Mouse (Mus musculus): ENCODE data around the gene Mogs. TPM values are rescaled to one million over a fixed set of nuclear protein-coding genes. Genes with fewer than 3 reads are reported as not detected.
A peak's percentile ranks its signal among the peaks of the same experiment; 100 is the strongest.

Mogs gene
- polyA plus RNA-seq, 1 experiment from 2014 or later = 14.0 TPM

DNA sequence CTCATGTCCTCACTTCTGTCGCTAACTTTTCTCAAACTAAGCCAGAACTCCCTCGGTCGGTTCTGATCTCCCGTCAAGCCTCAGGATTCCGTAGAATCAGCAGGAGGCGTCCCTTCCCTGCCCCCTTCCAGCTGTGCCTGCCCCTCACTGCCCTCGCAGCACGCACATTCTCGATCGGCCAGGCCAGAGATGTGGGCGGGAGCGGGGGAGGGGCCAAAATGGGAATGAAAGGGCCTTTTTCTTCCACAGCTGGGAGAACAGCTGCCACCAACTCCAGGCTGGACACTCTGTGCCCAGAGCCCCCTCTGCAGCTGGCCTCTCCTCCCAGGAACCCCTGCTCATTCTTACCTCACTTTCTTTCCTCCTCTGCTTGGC lies 22.3 kb downstream of the Mogs start:
- Histone ChIP-seq H3K4me3 (ENCODE audit: low read length) (peak overlapping the region; percentile 68), H3K4me1 (ENCODE audit: control insufficient read depth, insufficient read depth, low read length) (peaks cover 31% of the 10 kb centered on the region), H3K36me3 (ENCODE audit: control insufficient read depth, insufficient read depth) (no peaks in the 10 kb centered on the region), H3K27ac (ENCODE audit: low read length) (peak overlapping the region; percentile 99), H3K9me3 (replicated peaks; ENCODE audit: control insufficient read depth, low read length) (no peaks in the 10 kb centered on the region), H3K4me2 (ENCODE audit: low read depth, low read length) (peak overlapping the region; percentile 81), H3K27me3 (ENCODE audit: control insufficient read depth, insufficient read depth, low read length) (no peaks in the 10 kb centered on the region), H3K9ac (ENCODE audit: low read length) (peak overlapping the region; percentile 94)
- peak; percentile 78 for ATAC-seq (replicated peaks; ENCODE audit: extremely low read depth, insufficient read depth, low FRiP score)
- WGBS = 0% methylated on average over 12 of the region's 12 CpGs

DNA sequence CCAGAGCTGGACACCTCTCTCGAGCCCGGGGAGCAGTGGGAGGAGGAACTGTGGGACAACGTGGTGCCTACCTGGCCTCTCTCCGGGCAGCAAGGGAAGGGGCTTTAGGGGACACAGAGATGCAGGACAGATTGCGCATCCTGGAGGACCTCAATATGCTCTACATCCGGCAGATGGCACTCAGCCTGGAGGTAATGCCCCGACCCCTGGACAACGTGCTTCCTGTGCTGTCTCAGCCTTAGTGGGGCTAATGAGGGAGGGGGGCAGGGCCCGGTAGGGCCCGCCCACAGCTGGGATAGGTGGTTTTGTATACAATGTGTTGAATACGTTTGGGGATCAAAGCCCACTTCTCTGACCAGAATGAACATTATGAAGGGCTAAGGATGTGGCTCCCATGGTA lies 22.8 kb downstream of the Mogs start:
- Histone ChIP-seq H3K27me3 (ENCODE audit: control insufficient read depth, insufficient read depth, low read length) (no peaks in the 10 kb centered on the region), H3K9me3 (replicated peaks; ENCODE audit: control insufficient read depth, low read length) (no peaks in the 10 kb centered on the region), H3K4me1 (ENCODE audit: control insufficient read depth, insufficient read depth, low read length) (peaks cover 32% of the 10 kb centered on the region), H3K36me3 (ENCODE audit: control insufficient read depth, insufficient read depth) (no peaks in the 10 kb centered on the region), H3K27ac (ENCODE audit: low read length) (peak overlapping the region; percentile 99), H3K4me2 (ENCODE audit: low read depth, low read length) (peak overlapping the region; percentile 81), H3K4me3 (ENCODE audit: low read length) (peak overlapping the region; percentile 68), H3K9ac (ENCODE audit: low read length) (peak overlapping the region; percentile 94)
- 2% methylated on average over 11 of the region's 11 CpGs for WGBS
- ATAC-seq (replicated peaks; ENCODE audit: extremely low read depth, insufficient read depth, low FRiP score) = peak; percentile 33

DNA sequence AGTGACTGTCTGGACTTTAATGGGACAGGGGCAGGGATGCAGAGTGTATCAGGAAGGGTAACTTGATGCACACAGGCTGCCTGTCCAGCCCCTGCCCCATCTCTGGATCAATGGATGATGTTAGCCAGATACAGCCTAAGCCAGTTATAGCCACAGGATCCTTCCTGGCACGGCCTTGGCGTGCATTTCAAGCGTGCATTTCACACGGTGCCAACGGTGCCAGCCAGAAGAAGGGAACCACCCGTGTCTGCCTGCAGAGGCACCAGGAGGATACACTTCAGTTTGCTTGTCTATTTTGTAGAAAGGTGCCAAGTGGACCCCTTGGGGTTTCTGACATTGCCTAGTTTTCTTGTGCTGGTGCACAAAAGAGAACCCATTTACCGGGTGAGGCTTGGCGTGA lies 24.7 kb downstream of the Mogs start:
- 89% methylated on average over 8 of the region's 8 CpGs for WGBS
- Histone ChIP-seq H3K27ac (ENCODE audit: low read length) (no peak overlapping the region), H3K9me3 (replicated peaks; ENCODE audit: control insufficient read depth, low read length) (no peaks in the 10 kb centered on the region), H3K4me2 (ENCODE audit: low read depth, low read length) (no peak overlapping the region), H3K27me3 (ENCODE audit: control insufficient read depth, insufficient read depth, low read length) (no peaks in the 10 kb centered on the region), H3K4me1 (ENCODE audit: control insufficient read depth, insufficient read depth, low read length) (peaks cover 32% of the 10 kb centered on the region), H3K9ac (ENCODE audit: low read length) (no peak overlapping the region), H3K4me3 (ENCODE audit: low read length) (no peak overlapping the region), H3K36me3 (ENCODE audit: control insufficient read depth, insufficient read depth) (no peaks in the 10 kb centered on the region)
- ATAC-seq (replicated peaks; ENCODE audit: extremely low read depth, insufficient read depth, low FRiP score) = no peak

DNA sequence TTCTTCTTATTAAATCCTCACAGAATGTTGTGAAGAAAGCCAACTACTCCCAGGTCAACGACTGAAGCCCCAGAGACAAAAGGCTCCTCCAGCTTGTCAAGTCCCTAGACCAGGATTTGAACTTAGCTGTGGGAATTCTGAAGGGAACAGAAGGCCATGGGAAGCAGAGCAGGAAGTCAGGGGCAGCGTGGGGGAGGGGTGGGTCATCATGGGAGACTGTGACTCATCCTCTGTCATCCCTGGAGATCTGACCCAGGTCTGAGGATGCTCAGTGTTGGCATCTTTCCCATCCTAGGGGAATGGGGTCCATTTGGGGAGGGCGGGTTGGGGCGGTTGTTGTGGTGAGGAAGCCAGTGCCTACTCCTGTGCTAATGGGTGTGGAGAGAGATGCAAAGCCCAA lies 26.3 kb downstream of the Mogs start:
- Histone ChIP-seq H3K4me2 (ENCODE audit: low read depth, low read length) (peak overlapping the region; percentile 77), H3K27ac (ENCODE audit: low read length) (peak overlapping the region; percentile 66), H3K9ac (ENCODE audit: low read length) (peak overlapping the region; percentile 79), H3K27me3 (ENCODE audit: control insufficient read depth, insufficient read depth, low read length) (no peaks in the 10 kb centered on the region), H3K4me3 (ENCODE audit: low read length) (peak overlapping the region; percentile 50), H3K36me3 (ENCODE audit: control insufficient read depth, insufficient read depth) (no peaks in the 10 kb centered on the region), H3K9me3 (replicated peaks; ENCODE audit: control insufficient read depth, low read length) (no peaks in the 10 kb centered on the region), H3K4me1 (ENCODE audit: control insufficient read depth, insufficient read depth, low read length) (peaks cover 26% of the 10 kb centered on the region)
- no peak for ATAC-seq (replicated peaks; ENCODE audit: extremely low read depth, insufficient read depth, low FRiP score)
- 35% methylated on average over 4 of the region's 4 CpGs for WGBS

- Histone ChIP-seq H3K9me3 (replicated peaks; ENCODE audit: control insufficient read depth, low read length) (no peaks in the 10 kb centered on the region), H3K36me3 (ENCODE audit: control insufficient read depth, insufficient read depth) (no peaks in the 10 kb centered on the region), H3K4me3 (ENCODE audit: low read length) (peak overlapping the region; percentile 50), H3K4me2 (ENCODE audit: low read depth, low read length) (peak overlapping the region; percentile 77), H3K27ac (ENCODE audit: low read length) (peak overlapping the region; percentile 66), H3K9ac (ENCODE audit: low read length) (peak overlapping the region; percentile 79), H3K27me3 (ENCODE audit: control insufficient read depth, insufficient read depth, low read length) (no peaks in the 10 kb centered on the region), H3K4me1 (ENCODE audit: control insufficient read depth, insufficient read depth, low read length) (peaks cover 26% of the 10 kb centered on the region)
- whole genome bisulfite sequencing = 6% methylated on average over 41 of the region's 41 CpGs
- peak; percentile 17 for ATAC-seq (replicated peaks; ENCODE audit: extremely low read depth, insufficient read depth, low FRiP score)
Measured at GRCm38 (mm10) chr6:83142211-83142731, 27.0 kb downstream of the Mogs start.

DNA sequence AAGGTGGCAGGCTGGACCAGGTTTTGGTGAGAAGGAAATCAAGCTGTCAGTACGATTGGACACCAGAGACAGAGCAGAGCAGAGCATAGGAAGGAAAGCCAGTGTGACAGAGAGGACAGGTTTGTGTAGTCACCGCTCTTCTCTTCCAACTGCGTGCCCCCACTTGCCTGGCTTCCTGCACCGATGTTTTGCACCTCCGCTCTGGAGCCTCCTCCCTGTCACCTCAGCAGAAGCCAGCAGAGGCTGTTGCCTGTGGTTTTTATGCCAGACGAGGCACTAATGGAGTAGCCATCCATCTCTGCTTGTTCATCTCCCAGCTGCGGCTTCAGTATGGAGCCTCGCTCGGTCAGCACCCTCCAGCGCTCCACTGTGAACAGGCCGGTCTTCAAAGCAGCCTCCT lies 27.6 kb downstream of the Mogs start:
- ATAC-seq (replicated peaks; ENCODE audit: extremely low read depth, insufficient read depth, low FRiP score) = no peak
- peaks cover 23% of the 10 kb centered on the region for H3K4me1 ChIP-seq (ENCODE audit: control insufficient read depth, insufficient read depth, low read length)
- H3K27ac ChIP-seq (ENCODE audit: low read length) = no peak overlapping the region
- no peaks in the 10 kb centered on the region for H3K27me3 ChIP-seq (ENCODE audit: control insufficient read depth, insufficient read depth, low read length)
- H3K4me3 ChIP-seq (ENCODE audit: low read length) = peak overlapping the region; percentile 50
- H3K9ac ChIP-seq (ENCODE audit: low read length) = peak overlapping the region; percentile 35; the same call in 1 of the 2 replicates
- H3K4me2 ChIP-seq (ENCODE audit: low read depth, low read length) = peak overlapping the region; percentile 77
- no peaks in the 10 kb centered on the region for H3K9me3 ChIP-seq (replicated peaks; ENCODE audit: control insufficient read depth, low read length)
- peaks cover under 1% of the 10 kb centered on the region for H3K36me3 ChIP-seq (ENCODE audit: control insufficient read depth, insufficient read depth)
- WGBS = 51% methylated on average over 11 of the region's 11 CpGs

DNA sequence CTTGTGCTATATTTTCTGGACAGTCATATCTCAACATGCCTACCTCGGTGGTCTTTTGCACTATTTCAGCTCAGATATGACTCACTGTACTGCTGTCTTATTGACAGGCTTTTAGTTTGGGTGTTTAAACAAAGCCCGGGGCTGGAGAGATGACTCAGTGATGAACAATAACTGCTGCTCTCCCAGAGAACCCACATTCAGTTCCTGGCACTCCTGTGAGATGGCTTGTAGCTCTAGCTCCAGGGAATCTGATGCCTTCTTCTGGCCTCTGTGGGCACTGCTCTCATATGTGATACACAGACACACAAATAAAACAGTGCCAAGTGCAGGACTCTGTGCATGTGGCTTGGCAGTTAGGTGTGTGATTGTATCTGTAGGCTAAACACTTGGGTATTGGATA lies 29.9 kb downstream of the Mogs start:
- Histone ChIP-seq H3K27me3 (ENCODE audit: control insufficient read depth, insufficient read depth, low read length) (no peaks in the 10 kb centered on the region), H3K27ac (ENCODE audit: low read length) (no peak overlapping the region; the same call in 1 of the 2 replicates), H3K36me3 (ENCODE audit: control insufficient read depth, insufficient read depth) (peaks cover 10% of the 10 kb centered on the region), H3K4me3 (ENCODE audit: low read length) (no peak overlapping the region), H3K9me3 (replicated peaks; ENCODE audit: control insufficient read depth, low read length) (no peaks in the 10 kb centered on the region), H3K9ac (ENCODE audit: low read length) (no peak overlapping the region), H3K4me1 (ENCODE audit: control insufficient read depth, insufficient read depth, low read length) (peaks cover 12% of the 10 kb centered on the region), H3K4me2 (ENCODE audit: low read depth, low read length) (no peak overlapping the region)
- ATAC-seq (replicated peaks; ENCODE audit: extremely low read depth, insufficient read depth, low FRiP score) = no peak
- 60% methylated on average over 2 of the region's 2 CpGs for WGBS

- Histone ChIP-seq H3K4me3 (ENCODE audit: low read length) (no peak overlapping the region), H3K36me3 (ENCODE audit: control insufficient read depth, insufficient read depth) (peaks cover 10% of the 10 kb centered on the region), H3K4me2 (ENCODE audit: low read depth, low read length) (peak overlapping the region; percentile 3; the same call in 1 of the 2 replicates), H3K27ac (ENCODE audit: low read length) (peak overlapping the region; percentile 66), H3K9ac (ENCODE audit: low read length) (no peak overlapping the region), H3K27me3 (ENCODE audit: control insufficient read depth, insufficient read depth, low read length) (no peaks in the 10 kb centered on the region), H3K9me3 (replicated peaks; ENCODE audit: control insufficient read depth, low read length) (no peaks in the 10 kb centered on the region), H3K4me1 (ENCODE audit: control insufficient read depth, insufficient read depth, low read length) (peaks cover 12% of the 10 kb centered on the region)
- no peak for ATAC-seq (replicated peaks; ENCODE audit: extremely low read depth, insufficient read depth, low FRiP score)
- WGBS = 61% methylated on average over 9 of the region's 9 CpGs
Measured at GRCm38 (mm10) chr6:83145805-83146204, 30.5 kb downstream of the Mogs start.

DNA sequence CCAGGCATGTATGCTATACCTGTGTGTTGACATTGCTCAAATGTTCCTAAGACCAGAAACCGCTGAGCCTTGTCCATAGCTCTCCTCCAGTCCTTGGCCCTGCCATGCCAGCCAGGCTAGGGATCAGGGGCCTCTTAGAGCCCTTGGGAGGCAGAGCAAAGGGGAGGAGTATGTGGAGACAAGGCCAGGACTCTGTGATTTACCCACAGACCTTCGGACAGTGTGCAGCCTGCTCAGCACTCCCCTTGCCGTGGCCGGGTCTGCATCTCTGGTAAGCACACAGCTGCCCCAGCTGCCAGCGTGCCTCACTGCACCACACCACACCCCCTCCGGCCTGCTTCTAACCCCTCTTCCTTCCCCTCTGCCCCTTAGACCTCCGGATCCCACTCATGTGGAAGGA lies 32.0 kb downstream of the Mogs start:
- Histone ChIP-seq H3K27me3 (ENCODE audit: control insufficient read depth, insufficient read depth, low read length) (no peaks in the 10 kb centered on the region), H3K9me3 (replicated peaks; ENCODE audit: control insufficient read depth, low read length) (no peaks in the 10 kb centered on the region), H3K4me3 (ENCODE audit: low read length) (no peak overlapping the region), H3K27ac (ENCODE audit: low read length) (no peak overlapping the region), H3K4me1 (ENCODE audit: control insufficient read depth, insufficient read depth, low read length) (peaks cover 4% of the 10 kb centered on the region), H3K36me3 (ENCODE audit: control insufficient read depth, insufficient read depth) (peaks cover 10% of the 10 kb centered on the region), H3K9ac (ENCODE audit: low read length) (no peak overlapping the region), H3K4me2 (ENCODE audit: low read depth, low read length) (no peak overlapping the region)
- WGBS = 62% methylated on average over 7 of the region's 7 CpGs
- no peak for ATAC-seq (replicated peaks; ENCODE audit: extremely low read depth, insufficient read depth, low FRiP score)

All from heart, embryonic 16.5 days (tissue).